In genomic region chr2:162219507-162219906, GRCm38 (mm10) we compare ENCODE assay signal across 13 mouse cellular contexts.
DNase-seq lines count a peak whose midpoint lies in the region; ATAC-seq and TF ChIP-seq lines count a peak whose summit lies in the region.
"Had no signal": no experiment of that assay in that cellular context is flagged by ENCODE, and none has a peak within 500 bp of the region (broad histone marks: within the 10 kb centered on the region; RNA-seq: fewer than 3 reads in every experiment).

No protein-coding gene starts in this region.

- ATAC-seq in hindbrain, postnatal 0 days, result peak; percentile 15; the same call in 1 of the 2 replicates
- no peak for ATAC-seq in hindbrain, embryonic 11.5 days (ENCODE audit: low FRiP score)
- ATAC-seq in frontal cortex, adult (ENCODE audit: low TSS enrichment), result peak; percentile 98
- ATAC-seq in inflammation-experienced regulatory T-cells, adult 6 months, result no peak
- no peak for ATAC-seq in stomach, postnatal 0 days (ENCODE audit: low FRiP score, low TSS enrichment)
- ATAC-seq: Patski had no signal

- H3K9me3 ChIP-seq in hindbrain, postnatal 0 days (ENCODE audit: low read length), result no peaks in the 10 kb centered on the region
- H3K9me3 ChIP-seq in hindbrain, embryonic 11.5 days (ENCODE audit: control insufficient read depth, low read length), result no peaks in the 10 kb centered on the region
- no peaks in the 10 kb centered on the region for H3K9me3 ChIP-seq in stomach, postnatal 0 days (ENCODE audit: control insufficient read depth, low read length)
- H3K9me3 ChIP-seq: embryonic facial prominence, embryonic 15.5 days; hindbrain, embryonic 13.5 days; stomach, embryonic 15.5 days had no signal

- no peaks in the 10 kb centered on the region for H3K4me1 ChIP-seq in hindbrain, postnatal 0 days (ENCODE audit: insufficient read depth, low read length)
- H3K4me1 ChIP-seq in hindbrain, embryonic 11.5 days (replicated peaks; ENCODE audit: control insufficient read depth, insufficient read depth, low read length), result no peaks in the 10 kb centered on the region
- H3K4me1 ChIP-seq in stomach, postnatal 0 days (replicated peaks; ENCODE audit: control insufficient read depth, insufficient read depth), result no peaks in the 10 kb centered on the region
- H3K4me1 ChIP-seq: embryonic facial prominence, embryonic 15.5 days; hindbrain, embryonic 13.5 days; stomach, embryonic 15.5 days had no signal

- DNase-seq in hindbrain, postnatal 0 days (ENCODE audit: low spot score), result peak; percentile 49
- no peak for DNase-seq in hindbrain, embryonic 11.5 days (ENCODE audit: low spot score)
- peak; percentile 47 for DNase-seq in left cerebral cortex, adult 11 months (ENCODE audit: low spot score)
- peak; percentile 22 for DNase-seq in right cerebral cortex, postnatal 4 days
- DNase-seq in stomach, postnatal 0 days (ENCODE audit: low spot score), result no peak
- DNase-seq in urinary bladder, postnatal 14 days (ENCODE audit: low spot score), result no peak
- DNase-seq: lung, embryonic 14.5 days had no signal

- no peaks in the 10 kb centered on the region for H3K27me3 ChIP-seq in hindbrain, postnatal 0 days (ENCODE audit: insufficient read depth, low read length)
- H3K27me3 ChIP-seq in hindbrain, embryonic 11.5 days (ENCODE audit: control insufficient read depth, insufficient read depth, low read length), result no peaks in the 10 kb centered on the region
- H3K27me3 ChIP-seq in stomach, postnatal 0 days (ENCODE audit: control insufficient read depth, insufficient read depth, low read length), result no peaks in the 10 kb centered on the region
- H3K27me3 ChIP-seq: embryonic facial prominence, embryonic 15.5 days; hindbrain, embryonic 13.5 days; Patski; stomach, embryonic 15.5 days had no signal

- no peak overlapping the region for H3K27ac ChIP-seq in hindbrain, postnatal 0 days
- H3K27ac ChIP-seq in hindbrain, embryonic 11.5 days (ENCODE audit: low read depth, low read length), result no peak overlapping the region
- H3K27ac ChIP-seq in stomach, postnatal 0 days (replicated peaks), result no peak overlapping the region
- H3K27ac ChIP-seq: embryonic facial prominence, embryonic 15.5 days; hindbrain, embryonic 13.5 days; stomach, embryonic 15.5 days had no signal

- no peak for TF ChIP-seq CTCF in hindbrain, postnatal 0 days (IDR thresholded peaks at IDR 0.05; ENCODE audit: low read depth)
- no peak for TF ChIP-seq CTCF in stomach, postnatal 0 days (IDR thresholded peaks at IDR 0.05; ENCODE audit: low read depth)

- no peak overlapping the region for H3K4me3 ChIP-seq in hindbrain, postnatal 0 days (ENCODE audit: low read length)
- no peak overlapping the region for H3K4me3 ChIP-seq in hindbrain, embryonic 11.5 days (ENCODE audit: low read depth, low read length)
- no peak overlapping the region for H3K4me3 ChIP-seq in stomach, postnatal 0 days (ENCODE audit: low read depth, low read length)
- H3K4me3 ChIP-seq: embryonic facial prominence, embryonic 15.5 days; hindbrain, embryonic 13.5 days; stomach, embryonic 15.5 days had no signal

- H3K36me3 ChIP-seq in hindbrain, postnatal 0 days (ENCODE audit: insufficient read depth, low read length), result no peaks in the 10 kb centered on the region
- no peaks in the 10 kb centered on the region for H3K36me3 ChIP-seq in hindbrain, embryonic 11.5 days (ENCODE audit: control insufficient read depth, insufficient read depth, low read length)
- no peaks in the 10 kb centered on the region for H3K36me3 ChIP-seq in stomach, postnatal 0 days (ENCODE audit: control insufficient read depth, insufficient read depth, low read length)
- H3K36me3 ChIP-seq: embryonic facial prominence, embryonic 15.5 days; hindbrain, embryonic 13.5 days; stomach, embryonic 15.5 days had no signal

- no peak for TF ChIP-seq EP300 in stomach, postnatal 0 days (optimal IDR thresholded peaks at IDR 0.05)

- H3K9ac ChIP-seq in hindbrain, postnatal 0 days (replicated peaks; ENCODE audit: low read length), result no peak overlapping the region
- H3K9ac ChIP-seq in hindbrain, embryonic 11.5 days (ENCODE audit: low read depth, low read length), result no peak overlapping the region
- H3K9ac ChIP-seq in stomach, postnatal 0 days (ENCODE audit: low read length), result no peak overlapping the region
- H3K9ac ChIP-seq: embryonic facial prominence, embryonic 15.5 days; hindbrain, embryonic 13.5 days; lung, embryonic 14.5 days; stomach, embryonic 15.5 days had no signal

- no peak overlapping the region for H3K4me2 ChIP-seq in hindbrain, postnatal 0 days (ENCODE audit: low read depth, low read length)
- no peak overlapping the region for H3K4me2 ChIP-seq in hindbrain, embryonic 11.5 days (replicated peaks; ENCODE audit: low read depth, low read length)
- no peak overlapping the region for H3K4me2 ChIP-seq in stomach, postnatal 0 days (replicated peaks; ENCODE audit: low read depth)
- H3K4me2 ChIP-seq: embryonic facial prominence, embryonic 15.5 days; hindbrain, embryonic 13.5 days; lung, embryonic 14.5 days; stomach, embryonic 15.5 days had no signal

- 71% methylated on average over 4 of the region's 4 CpGs for WGBS in hindbrain, postnatal 0 days
- 90% methylated on average over 4 of the region's 4 CpGs for WGBS in hindbrain, embryonic 11.5 days
- 85% methylated on average over 4 of the region's 4 CpGs for WGBS in stomach, postnatal 0 days

Comparison
In these comparisons a context has a peak if more than half of its experiments do, and no peak if none do; other contexts are left out.
1. ATAC-seq: peak in hindbrain, postnatal 0 days (single experiment) and frontal cortex, adult (single experiment); none in hindbrain, embryonic 11.5 days (single experiment), inflammation-experienced regulatory T-cells, adult 6 months (single experiment) and stomach, postnatal 0 days (single experiment).
2. DNase-seq: peak in hindbrain, postnatal 0 days (single experiment), left cerebral cortex, adult 11 months (single experiment) and right cerebral cortex, postnatal 4 days (single experiment); none in hindbrain, embryonic 11.5 days (single experiment), stomach, postnatal 0 days (single experiment) and urinary bladder, postnatal 14 days (single experiment).